Mouse (Mus musculus) hindbrain, embryonic 12.5 days (tissue): ENCODE measurements around the gene Actg1. TPM values are rescaled to one million over a fixed set of nuclear protein-coding genes. Genes with fewer than 3 reads are reported as not detected.

Experiments used
- ATAC-seq: fragments of 200-750 bp; cut with Nextera tagmentation; 2 replicates; pipeline ENCODE4 v1.8.0; 2017; ENCODE audit warnings: moderate TSS enrichment; ENCODE audit not compliant: low FRiP score
- H3K27ac ChIP-seq: fragments of 300-500 bp; sonication (generic); 2 replicates; pipeline ENCODE4 v1.5.1; 2016; ENCODE audit warnings: mild to moderate bottlenecking
- H3K27me3 ChIP-seq: fragments of 300-500 bp; sonication (generic); 2 replicates; pipeline ENCODE4 v1.6.1; 2016; ENCODE audit warnings: mild to moderate bottlenecking
- H3K36me3 ChIP-seq: fragments of 300-500 bp; sonication (generic); 2 replicates; pipeline ENCODE4 v1.6.1; 2016; ENCODE audit warnings: mild to moderate bottlenecking
- H3K4me1 ChIP-seq: fragments of 300-500 bp; sonication (generic); 2 replicates; pipeline ENCODE4 v1.6.1; 2016
- H3K4me2 ChIP-seq: fragments of 300-500 bp; sonication (generic); replicated peaks from 2 replicates; pipeline ENCODE4 v1.6.1; 2016; ENCODE audit warnings: mild to moderate bottlenecking
- H3K4me3 ChIP-seq: fragments of 300-500 bp; sonication (generic); 2 replicates; pipeline ENCODE4 v1.5.1; 2016; ENCODE audit warnings: mild to moderate bottlenecking
- H3K9ac ChIP-seq: fragments of 300-500 bp; sonication (generic); 2 replicates; pipeline ENCODE4 v1.6.1; 2016; ENCODE audit warnings: mild to moderate bottlenecking, moderate library complexity
- H3K9me3 ChIP-seq: fragments of 300-500 bp; sonication (generic); replicated peaks from 2 replicates; pipeline ENCODE4 v1.6.1; 2016; ENCODE audit warnings: mild to moderate bottlenecking
- WGBS: fragments of 180-500 bp; shearing (Covaris S2); methylation state at CpG from one replicate; pipeline ENCODE4 v1.1.7; 2016; 5-methylcytosine and 5-hydroxymethylcytosine counted together
- microRNA-seq: library from miRNA; unstranded; fragments of <30 nt; microRNA quantifications from one replicate; pipeline ENCODE4, GENCODE M21; 2017
- polyA plus RNA-seq: library from polyadenylated mRNA; unstranded; fragments of >200 nt; fragmentation: Nextera tagmentation; extraction: Ambion mirVana; gene quantifications from 2 replicates; pipeline ENCODE4 v1.2.1, GENCODE M21; 2016

The Actg1 gene
- polyA plus RNA-seq, 1 experiment from 2014 or later = 3,608 TPM

GRCm38 (mm10) chr11:120304350-120304694, 44.0 kb downstream of the Actg1 start:
- H3K9ac ChIP-seq = no peak overlapping the region
- no peak for ATAC-seq

GRCm38 (mm10) chr11:120303559-120304349, 44.6 kb downstream of the Actg1 start:
- H3K9me3 ChIP-seq = no peaks in the 10 kb centered on the region
- H3K4me1 ChIP-seq = peaks cover 49% of the 10 kb centered on the region
- H3K27me3 ChIP-seq = peaks cover 17% of the 10 kb centered on the region
- no peak overlapping the region for H3K9ac ChIP-seq
- no peak overlapping the region for H3K4me2 ChIP-seq
- 92% methylated on average over 21 of the region's 21 CpGs for WGBS
- ATAC-seq = no peak
- no peaks in the 10 kb centered on the region for H3K36me3 ChIP-seq
- no peak overlapping the region for H3K4me3 ChIP-seq
- H3K27ac ChIP-seq = 0 out of 2 replicates have a peak overlapping the region, but pooled peaks have one; percentile 93

More at GRCm38 (mm10) chr11:120304350-120304694, 44.0 kb downstream of the Actg1 start:
- Histone ChIP-seq H3K4me2 (peak overlapping the region; percentile 72), H3K4me1 (peaks cover 50% of the 10 kb centered on the region), H3K9me3 (no peaks in the 10 kb centered on the region), H3K27ac (peak overlapping the region; percentile 93), H3K36me3 (no peaks in the 10 kb centered on the region), H3K27me3 (peaks cover 20% of the 10 kb centered on the region), H3K4me3 (no peak overlapping the region)
- 34% methylated on average over 5 of the region's 5 CpGs for WGBS

- WGBS = 86% methylated on average over 9 of the region's 9 CpGs
- H3K36me3 ChIP-seq = no peaks in the 10 kb centered on the region
- H3K4me3 ChIP-seq = no peak overlapping the region
- no peak overlapping the region for H3K4me2 ChIP-seq
- H3K27me3 ChIP-seq = peaks cover 15% of the 10 kb centered on the region
- peaks cover 43% of the 10 kb centered on the region for H3K4me1 ChIP-seq
- no peak for ATAC-seq
- no peak overlapping the region for H3K9ac ChIP-seq
- H3K9me3 ChIP-seq = no peaks in the 10 kb centered on the region
- no peak overlapping the region for H3K27ac ChIP-seq
These were observed 45.2 kb downstream of the Actg1 start for GRCm38 (mm10) chr11:120303119-120303518.

GRCm38 (mm10) chr11:120299484-120299883, 48.9 kb downstream of the Actg1 start:
- Histone ChIP-seq H3K4me1 (peaks cover 42% of the 10 kb centered on the region), H3K9me3 (no peaks in the 10 kb centered on the region), H3K4me3 (no peak overlapping the region), H3K4me2 (no peak overlapping the region), H3K27ac (no peak overlapping the region), H3K36me3 (no peaks in the 10 kb centered on the region), H3K9ac (no peak overlapping the region), H3K27me3 (peaks cover 7% of the 10 kb centered on the region; the same call in 1 of the 2 replicates)
- no peak for ATAC-seq
- 52% methylated on average over 5 of the region's 5 CpGs for WGBS

GRCm38 (mm10) chr11:120298441-120299141, 49.8 kb downstream of the Actg1 start:
- peaks cover 44% of the 10 kb centered on the region for H3K4me1 ChIP-seq
- WGBS = 83% methylated on average over 4 of the region's 4 CpGs

GRCm38 (mm10) chr11:120297767-120298166, 50.6 kb downstream of the Actg1 start:
- H3K27ac ChIP-seq = no peak overlapping the region
- peaks cover 52% of the 10 kb centered on the region for H3K4me1 ChIP-seq
- H3K4me3 ChIP-seq = no peak overlapping the region
- H3K27me3 ChIP-seq = peaks cover 7% of the 10 kb centered on the region; the same call in 1 of the 2 replicates
- H3K4me2 ChIP-seq = no peak overlapping the region
- WGBS = 62% methylated on average over 7 of the region's 7 CpGs
- H3K36me3 ChIP-seq = 0 out of 2 replicates have a peak, but pooled peaks cover 5% of the 10 kb centered on the region
- H3K9ac ChIP-seq = no peak overlapping the region
- ATAC-seq = no peak
- no peaks in the 10 kb centered on the region for H3K9me3 ChIP-seq

More at GRCm38 (mm10) chr11:120298441-120299141, 49.8 kb downstream of the Actg1 start:
- no peak for ATAC-seq
- no peak overlapping the region for H3K4me2 ChIP-seq
- no peak overlapping the region for H3K4me3 ChIP-seq
- H3K9me3 ChIP-seq = no peaks in the 10 kb centered on the region
- H3K9ac ChIP-seq = no peak overlapping the region
- no peaks in the 10 kb centered on the region for H3K36me3 ChIP-seq
- peaks cover 7% of the 10 kb centered on the region; the same call in 1 of the 2 replicates for H3K27me3 ChIP-seq
- no peak overlapping the region for H3K27ac ChIP-seq

DNA sequence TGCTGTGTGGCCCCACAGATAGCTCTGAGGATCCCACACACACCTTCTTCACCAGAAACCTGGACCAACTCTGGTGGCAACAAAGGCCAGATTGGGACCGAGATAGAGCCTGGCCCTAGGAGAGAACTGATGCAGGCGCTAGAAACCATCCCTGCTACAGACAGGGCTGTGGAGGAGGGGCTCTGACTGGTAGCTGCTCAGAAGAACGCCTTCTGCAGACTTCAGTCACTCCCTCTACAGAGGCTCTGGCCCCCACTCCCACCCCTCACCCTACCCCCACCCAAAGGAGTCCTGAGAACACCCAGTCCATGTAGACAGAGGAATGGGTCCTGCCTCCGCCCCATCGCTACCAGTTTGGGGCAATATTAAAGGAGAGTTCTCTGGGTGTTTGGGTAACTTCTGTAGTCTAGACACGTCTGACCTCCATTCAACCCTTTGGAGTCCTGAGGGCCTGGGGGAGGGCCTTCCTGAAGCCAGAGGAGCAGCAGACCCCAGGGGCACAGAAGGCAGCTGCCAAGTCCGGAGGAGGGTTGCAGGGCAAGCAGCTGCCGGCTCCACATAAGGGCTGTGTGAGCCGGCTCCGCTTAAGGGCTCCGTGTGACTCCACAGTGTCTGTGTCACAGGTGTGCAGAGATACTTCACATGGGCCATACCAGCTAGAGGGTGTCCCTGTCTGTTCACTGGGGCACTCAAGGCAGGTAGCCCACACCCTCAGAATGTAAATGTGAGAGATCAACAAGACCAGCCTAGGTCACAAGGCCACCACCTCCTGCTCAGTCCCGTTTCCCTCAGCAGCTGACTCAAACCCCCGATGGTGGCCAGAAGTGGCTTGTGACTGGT, 51.8 kb downstream of the Actg1 start:
- 0 out of 2 replicates have a peak, but pooled peaks cover 6% of the 10 kb centered on the region for H3K36me3 ChIP-seq
- H3K27ac ChIP-seq = peak overlapping the region; percentile 48
- H3K4me3 ChIP-seq = no peak overlapping the region
- H3K4me1 ChIP-seq = peaks cover 55% of the 10 kb centered on the region
- peaks cover 4% of the 10 kb centered on the region; the same call in 1 of the 2 replicates for H3K27me3 ChIP-seq
- H3K4me2 ChIP-seq = no peak overlapping the region; the same call in 1 of the 2 replicates
- ATAC-seq = peak; percentile 41
- 21% methylated on average over 13 of the region's 13 CpGs for WGBS
- no peaks in the 10 kb centered on the region for H3K9me3 ChIP-seq
- H3K9ac ChIP-seq = peak overlapping the region; percentile 18; the same call in 1 of the 2 replicates

Small RNA genes within 50 kb of the gene (microRNA-seq; reads per million reads assigned to microRNA genes)
- not detected for gene Gm23419
- gene Mir6935 = 4.3 reads per million, percentile 9 among the genes with 10 or more reads in this experiment

Other genes starting within 250 kb of the Actg1 start
- 17.3 and 22.0 TPM in 2 replicates for gene Tepsin, start 249.8 kb downstream of the Actg1 start, polyA plus RNA-seq
- gene Ndufaf8, start 249.6 kb downstream of the Actg1 start, polyA plus RNA-seq = 45.8 and 52.7 TPM in 2 replicates
- 121 and 125 TPM in 2 replicates for gene Slc38a10, start 197.2 kb downstream of the Actg1 start, polyA plus RNA-seq
- gene Bahcc1, start 115.6 kb downstream of the Actg1 start, polyA plus RNA-seq = 21.9 and 23.8 TPM in 2 replicates
- gene Fscn2, start 13.0 kb upstream of the Actg1 start, polyA plus RNA-seq = 1.2 and 1.3 TPM in 2 replicates
- gene Faap100, start 30.2 kb upstream of the Actg1 start, polyA plus RNA-seq = 52.2 and 59.1 TPM in 2 replicates
- 51.4 and 51.5 TPM in 2 replicates for gene Nploc4, start 89.2 kb upstream of the Actg1 start, polyA plus RNA-seq
- gene Tspan10, start 94.1 kb upstream of the Actg1 start, polyA plus RNA-seq = not detected in 2 replicates
- not detected in 2 replicates for gene Pde6g, start 105.0 kb upstream of the Actg1 start, polyA plus RNA-seq
- gene Oxld1, start 109.5 kb upstream of the Actg1 start, polyA plus RNA-seq = 10.6 and 11.3 TPM in 2 replicates
- gene Ccdc137, start 109.6 kb upstream of the Actg1 start, polyA plus RNA-seq = 33.8 and 35.5 TPM in 2 replicates
- gene Arl16, start 119.1 kb upstream of the Actg1 start, polyA plus RNA-seq = 57.1 and 58.4 TPM in 2 replicates
- gene Mrpl12, start 136.1 kb upstream of the Actg1 start, polyA plus RNA-seq = 104 and 108 TPM in 2 replicates
- gene Slc25a10, start 143.3 kb upstream of the Actg1 start, polyA plus RNA-seq = 37.7 and 38.0 TPM in 2 replicates
- gene Gcgr, start 182.2 kb upstream of the Actg1 start, polyA plus RNA-seq = 0.47 and 0.54 TPM in 2 replicates
- gene Mcrip1, start 201.2 kb upstream of the Actg1 start, polyA plus RNA-seq = 210 and 219 TPM in 2 replicates
- not detected in 2 replicates for gene Ppp1r27, start 202.6 kb upstream of the Actg1 start, polyA plus RNA-seq
- gene P4hb, start 224.7 kb upstream of the Actg1 start, polyA plus RNA-seq = 473 and 486 TPM in 2 replicates
- 548 TPM in 2 replicates for gene Arhgdia, start 233.1 kb upstream of the Actg1 start, polyA plus RNA-seq
- gene Alyref, start 249.8 kb upstream of the Actg1 start, polyA plus RNA-seq = 539 and 588 TPM in 2 replicates
- gene Anapc11, start 249.9 kb upstream of the Actg1 start, polyA plus RNA-seq = 153 and 170 TPM in 2 replicates